Mouse (Mus musculus) monocyte, adult 2 months (primary cell): ENCODE measurements around the gene Gm10477.
A peak's percentile ranks its signal among the peaks of the same experiment; 100 is the strongest.
"Not testable (repeated sequence)": the region's sequence is repeated elsewhere in the genome, so short reads cannot be mapped to it uniquely, and the experiment has no call there.

Source experiments
- DNase-seq, 2 experiments: peaks; one replicate each; pipeline ENCODE4 v3.0.0; 2022; ENCODE audit warnings: low spot score in 2 of 2, low read depth in 1 of 2

Gene Gm10477

DNA sequence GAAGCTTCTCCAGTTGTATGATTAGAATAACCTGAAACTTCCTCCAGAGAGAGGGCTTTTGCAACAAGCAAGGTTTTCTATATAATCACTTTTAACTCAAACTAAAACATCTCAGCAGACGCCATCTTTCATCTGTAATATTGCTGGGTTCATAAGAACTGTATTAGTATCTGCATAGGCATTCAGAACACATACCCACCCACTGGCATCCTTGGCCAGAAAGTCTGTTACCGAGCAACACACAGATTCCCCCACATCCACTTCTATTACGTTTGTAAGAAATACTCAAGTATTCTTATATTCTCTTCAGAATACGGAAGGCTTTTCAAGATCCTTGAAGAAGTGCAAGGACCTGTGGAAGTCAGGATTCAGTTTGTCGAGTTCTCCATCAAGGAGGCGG lies at the start of gene Gm10477:
Gene Gm10477 (plus strand): TSS at position 301 of the 400 bp plus-strand sequence.
- not testable (repeated sequence) for DNase-seq

DNA sequence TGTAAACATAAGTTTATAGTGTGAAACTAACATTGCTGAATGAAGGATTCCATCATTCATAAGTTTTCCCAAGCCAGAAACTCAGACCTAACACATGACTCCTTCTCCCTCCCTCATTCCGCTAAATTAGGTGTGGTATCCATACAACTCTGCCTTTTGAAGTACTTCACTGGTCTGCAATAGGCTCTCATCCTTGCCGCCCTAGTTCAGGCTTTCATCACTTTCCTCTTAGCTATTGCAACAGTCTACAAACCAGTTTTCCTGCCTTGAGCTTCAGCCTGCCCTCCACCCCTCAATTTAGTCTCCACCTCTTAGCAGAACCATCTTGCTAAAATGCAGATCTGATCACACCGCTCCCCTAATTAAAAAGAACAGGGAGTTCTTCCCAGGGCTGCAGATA lies 47.0 kb upstream of the Gm10477 start:
- no peak for DNase-seq

DNA sequence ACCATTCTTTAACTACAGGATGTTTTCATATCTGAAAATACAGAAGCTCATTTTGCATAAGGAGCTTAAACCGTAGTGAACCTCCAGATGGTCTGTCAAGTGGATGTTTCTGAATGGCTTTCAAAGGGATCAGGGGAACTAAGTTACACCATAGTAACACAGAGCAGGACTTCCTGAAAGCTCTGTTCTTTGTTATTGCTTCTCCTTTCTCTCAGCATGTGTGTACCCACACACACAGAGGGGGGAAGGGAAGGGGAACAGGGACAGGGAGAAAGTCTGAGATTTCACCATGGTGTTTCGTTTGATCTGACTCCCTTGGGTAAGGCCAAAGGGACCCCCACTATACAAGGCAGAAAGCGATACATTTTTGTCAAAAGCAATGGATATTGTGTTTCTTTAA lies 42.6 kb upstream of the Gm10477 start:
- DNase-seq = peak in 1 of 2 experiments; percentile 13

DNA sequence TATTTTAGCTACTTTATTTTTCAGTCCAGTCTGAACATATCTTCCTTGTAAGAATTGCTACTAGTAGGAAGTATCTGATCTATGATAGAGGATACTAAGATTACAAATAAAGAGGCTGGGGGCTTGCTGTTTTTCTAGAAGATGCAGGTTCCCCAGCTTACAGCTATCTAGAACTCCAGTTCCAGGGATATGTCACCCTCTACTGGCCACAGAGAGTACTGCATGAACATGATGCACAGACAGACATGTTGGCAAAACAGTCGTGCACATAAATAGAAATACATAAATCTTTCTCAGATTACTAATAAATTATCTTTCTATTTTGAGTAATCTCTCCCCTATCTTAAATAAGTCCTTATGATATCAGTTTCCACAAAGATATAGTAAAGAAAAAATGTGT lies 34.8 kb upstream of the Gm10477 start:
- peak; percentile 22 to 46 for DNase-seq

DNA sequence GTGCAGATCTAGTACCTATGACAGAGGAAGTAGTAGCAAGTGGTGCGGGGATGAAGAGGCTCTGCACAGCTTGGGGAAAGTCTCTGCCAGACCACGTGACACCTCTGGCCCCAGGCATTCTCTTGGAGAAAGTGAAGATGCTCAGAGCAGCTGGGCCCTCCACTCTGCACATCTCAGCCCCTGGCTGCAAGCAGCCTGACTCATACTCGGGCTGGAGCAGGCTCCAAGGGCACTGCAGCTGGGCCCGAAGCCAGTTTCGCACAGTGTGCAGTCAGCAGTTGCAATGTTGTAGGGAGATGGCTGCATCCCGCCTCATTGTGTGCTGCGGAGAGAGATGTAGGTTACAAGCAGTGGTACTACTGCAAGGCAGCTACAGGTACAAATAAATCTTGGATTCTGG lies 27.3 kb upstream of the Gm10477 start:
- DNase-seq = no peak

DNA sequence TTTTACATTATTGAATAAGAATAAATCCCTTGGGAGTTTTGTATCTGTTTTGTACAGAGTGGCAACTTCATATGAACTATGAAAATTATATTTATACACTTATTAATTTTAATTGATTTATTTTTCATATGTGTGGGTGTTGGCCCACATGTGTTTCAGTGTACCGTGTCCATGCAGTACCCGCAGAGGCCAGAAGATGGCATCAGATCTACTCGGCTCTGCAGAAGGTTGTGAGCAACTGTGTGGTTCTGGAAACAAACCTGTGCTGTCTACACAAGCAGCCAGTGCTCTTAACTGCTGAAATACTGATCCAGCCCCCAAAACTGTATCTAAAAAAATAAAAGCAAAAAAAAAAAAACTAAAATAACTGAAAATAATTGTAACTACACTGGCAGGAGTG lies 6.7 kb downstream of the Gm10477 start:
- DNase-seq = peak in 1 of 2 experiments; percentile 12

DNA sequence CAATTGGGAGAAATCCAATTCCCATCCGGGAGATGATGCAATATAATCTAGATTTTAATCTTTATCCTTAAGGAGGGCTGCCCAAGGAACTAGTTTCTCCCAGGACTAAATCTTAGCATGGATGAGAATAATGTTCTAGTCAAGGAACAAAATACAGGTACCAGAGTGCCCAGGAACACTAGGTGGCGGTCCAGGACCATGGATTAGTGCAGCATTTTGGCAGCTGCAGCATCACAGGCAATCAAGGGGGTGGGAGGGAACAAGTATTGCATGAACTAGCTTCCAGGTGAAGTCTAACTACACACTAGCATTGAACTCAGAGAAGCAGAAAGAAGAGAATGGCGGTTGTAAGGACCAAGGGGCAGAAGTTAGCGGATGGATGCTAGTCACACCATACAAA lies 12.6 kb downstream of the Gm10477 start:
- DNase-seq = no peak

DNA sequence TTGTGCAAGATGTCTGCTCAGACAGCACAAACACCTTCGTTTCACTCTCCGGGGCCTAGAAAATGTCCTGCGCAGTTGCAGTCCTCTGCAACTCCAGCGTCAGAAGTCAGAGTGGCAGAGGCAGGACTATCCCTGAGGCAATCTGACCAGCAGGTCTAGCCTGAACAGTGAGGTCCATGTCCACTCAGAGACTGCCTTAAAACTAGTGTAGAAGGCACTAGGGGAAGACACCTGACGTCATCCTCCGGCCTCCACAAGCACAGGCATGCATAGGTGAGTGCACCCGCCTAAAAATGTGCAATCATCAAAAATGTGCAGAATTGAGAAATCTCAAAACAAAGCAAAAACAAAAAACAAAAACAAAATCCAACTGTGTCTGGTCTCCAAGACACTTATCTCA lies 25.0 kb downstream of the Gm10477 start, which contains the start of gene Gm648:
Gene Gm648 (minus strand): TSS at position 101 of the 400 bp plus-strand sequence.
- no peak for DNase-seq

DNA sequence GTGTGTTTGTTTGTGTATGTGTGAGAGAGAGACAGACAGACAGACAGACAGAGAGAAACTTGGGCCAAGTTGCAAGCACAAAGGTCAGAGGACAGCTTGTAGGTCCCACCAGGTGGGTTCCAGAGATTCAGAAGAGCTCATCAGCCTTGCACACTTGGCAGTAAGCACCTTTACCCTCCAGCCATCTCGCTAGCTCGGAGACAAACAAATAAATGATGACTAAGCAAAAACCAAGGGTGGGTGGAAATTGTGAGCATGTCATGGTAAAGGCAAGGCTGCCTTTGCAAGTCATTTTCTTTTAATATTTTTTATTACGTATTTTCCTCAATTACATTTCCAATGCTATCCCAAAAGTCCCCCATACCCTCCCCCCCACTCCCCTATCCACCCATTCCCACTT lies 29.0 kb downstream of the Gm10477 start:
- no peak for DNase-seq

DNA sequence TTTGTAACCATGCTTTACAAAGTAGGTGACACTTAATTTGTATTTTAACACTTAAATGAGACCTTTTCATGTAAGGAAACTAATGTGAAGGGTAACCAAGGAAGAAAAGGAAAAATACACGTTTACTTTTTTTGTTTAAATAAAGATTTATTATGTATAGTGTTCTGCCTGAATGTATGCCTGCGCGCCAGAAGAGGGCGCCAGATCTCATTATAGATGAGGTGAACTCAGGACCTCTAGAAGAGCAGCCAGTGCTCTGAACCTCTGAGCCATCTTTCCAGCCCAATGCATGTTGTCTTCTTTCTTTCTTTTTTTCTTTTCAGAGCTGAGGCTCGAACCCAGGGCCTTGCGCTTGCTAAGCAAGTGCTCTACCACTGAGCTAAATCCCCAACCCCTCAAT lies 47.9 kb downstream of the Gm10477 start:
- DNase-seq = no peak
